Mouse (Mus musculus): ENCODE results near the gene Adgrb2. TPM values are rescaled to one million over a fixed set of nuclear protein-coding genes. Genes with fewer than 3 reads are reported as not detected.

The Adgrb2 gene
- 2.0 and 3.1 TPM in 2 replicates for polyA plus RNA-seq (2016; fragmentation: Nextera tagmentation; extraction: Ambion mirVana)

GRCm38 (mm10) chr4:129984421-129985061, at the start of gene Adgrb2:
Adgrb2 (plus strand) TSS chr4:129984870.
- H3K27me3 ChIP-seq (ENCODE audit: insufficient read depth, poor library complexity, severe bottlenecking): peaks cover 96% of the 10 kb centered on the region
- no peak for DNase-seq (ENCODE audit: low spot score)
- no peaks in the 10 kb centered on the region for H3K9me3 ChIP-seq
- peaks cover 87% of the 10 kb centered on the region for H3K4me1 ChIP-seq (replicated peaks)
- no peaks in the 10 kb centered on the region for H3K36me3 ChIP-seq
- H3K4me3 ChIP-seq: peak within 1 kb of the TSS; percentile 75
- WGBS: 2% methylated on average over 72 of the region's 77 CpGs
- H3K27ac ChIP-seq: peak within 1 kb of the TSS; percentile 86

- no peaks in the 10 kb centered on the region for H3K36me3 ChIP-seq
- 84% methylated on average over 6 of the region's 6 CpGs for WGBS
- H3K27me3 ChIP-seq (ENCODE audit: insufficient read depth, poor library complexity, severe bottlenecking): peaks cover 12% of the 10 kb centered on the region; the same call in 1 of the 2 replicates
- H3K4me1 ChIP-seq (replicated peaks): peaks cover 28% of the 10 kb centered on the region
- H3K27ac ChIP-seq: peak overlapping the region; percentile 50; the same call in 1 of the 2 replicates
- H3K9me3 ChIP-seq: no peaks in the 10 kb centered on the region
- no peak for DNase-seq (ENCODE audit: low spot score)
- H3K4me3 ChIP-seq: no peak overlapping the region
These were observed 33.3 kb upstream of the Adgrb2 start for GRCm38 (mm10) chr4:129951359-129951821.

DNA sequence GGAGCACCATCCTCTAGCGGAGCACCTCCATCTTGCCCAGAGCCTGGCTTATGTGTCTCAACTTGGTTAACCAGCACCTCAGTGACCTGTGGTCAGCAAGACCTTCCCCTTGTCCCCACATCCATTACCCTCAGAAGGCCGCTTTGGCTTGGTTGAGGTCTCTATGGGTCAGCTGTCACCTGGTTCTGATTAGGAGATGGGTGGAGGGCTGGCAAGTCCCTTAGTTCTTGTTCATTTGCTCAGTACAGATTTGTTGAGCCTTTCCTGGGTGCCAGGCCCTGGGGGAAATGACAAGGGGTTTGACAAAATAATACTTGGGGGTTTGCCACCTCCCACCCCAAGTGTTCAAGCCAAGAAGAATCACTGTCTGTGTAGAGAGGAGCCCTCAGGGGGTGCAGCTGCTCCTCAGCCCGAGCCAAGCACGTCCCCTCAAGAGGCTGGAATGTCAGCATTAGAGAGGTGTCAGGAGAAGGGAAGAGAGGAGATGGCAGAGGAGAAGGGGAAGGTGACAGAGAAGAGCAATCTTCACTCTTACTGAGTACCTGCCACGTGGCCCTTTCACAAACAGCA, 32.3 kb upstream of the Adgrb2 start:
- Histone ChIP-seq H3K4me1 (replicated peaks) (peaks cover 28% of the 10 kb centered on the region), H3K36me3 (no peaks in the 10 kb centered on the region), H3K27ac (no peak overlapping the region), H3K9me3 (no peaks in the 10 kb centered on the region), H3K27me3 (ENCODE audit: insufficient read depth, poor library complexity, severe bottlenecking) (peaks cover 15% of the 10 kb centered on the region; the same call in 1 of the 2 replicates), H3K4me3 (no peak overlapping the region)
- whole genome bisulfite sequencing: 58% methylated on average over 5 of the region's 5 CpGs
- DNase-seq (ENCODE audit: low spot score): no peak

GRCm38 (mm10) chr4:129954527-129954926, 30.1 kb upstream of the Adgrb2 start:
- Histone ChIP-seq H3K36me3 (no peaks in the 10 kb centered on the region), H3K4me1 (replicated peaks) (peaks cover 29% of the 10 kb centered on the region), H3K27me3 (ENCODE audit: insufficient read depth, poor library complexity, severe bottlenecking) (peaks cover 13% of the 10 kb centered on the region; the same call in 1 of the 2 replicates), H3K9me3 (no peaks in the 10 kb centered on the region), H3K4me3 (no peak overlapping the region), H3K27ac (no peak overlapping the region)
- 60% methylated on average over 2 of the region's 2 CpGs for WGBS
- DNase-seq (ENCODE audit: low spot score): no peak

DNA sequence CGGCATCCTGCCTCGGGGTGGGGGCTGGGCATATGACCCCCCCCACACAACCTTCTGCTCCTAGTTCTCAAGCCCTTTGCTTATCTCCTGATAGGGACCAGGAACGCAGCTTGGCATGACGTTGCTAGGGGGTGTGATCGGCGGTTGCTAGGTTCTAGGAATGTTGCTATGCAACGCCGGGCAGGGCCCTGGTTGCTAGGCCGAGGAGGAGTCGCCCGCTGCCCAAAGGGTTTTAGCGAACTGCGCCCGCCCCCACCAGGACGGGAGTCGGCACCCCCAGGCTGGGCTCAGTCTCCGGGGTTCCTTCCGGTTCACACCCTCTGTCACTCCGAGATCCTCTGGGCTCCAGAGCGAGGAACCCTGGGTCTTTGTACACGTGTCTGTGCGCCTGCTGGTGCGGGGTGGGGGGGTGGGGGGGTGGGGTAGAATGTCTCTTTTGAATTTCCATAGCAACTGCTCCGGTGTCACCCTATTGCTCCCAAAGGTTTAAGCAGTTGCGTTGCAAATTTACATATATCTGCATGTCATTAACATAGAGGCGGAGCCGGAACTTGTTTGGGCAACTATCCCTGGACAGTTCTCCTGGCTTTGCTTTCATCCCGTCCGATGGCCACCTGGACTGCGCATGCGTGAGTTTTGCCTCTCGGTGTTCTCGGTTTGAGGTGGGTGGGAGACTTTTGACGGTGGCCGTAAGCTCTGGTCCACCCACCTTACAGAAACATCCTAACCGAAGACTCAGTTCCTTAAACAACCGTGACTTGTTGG, 24.3 kb upstream of the Adgrb2 start:
- Histone ChIP-seq H3K27me3 (ENCODE audit: insufficient read depth, poor library complexity, severe bottlenecking) (peaks cover 29% of the 10 kb centered on the region), H3K27ac (peak overlapping the region; percentile 83), H3K4me3 (peak overlapping the region; percentile 58), H3K9me3 (no peaks in the 10 kb centered on the region), H3K4me1 (replicated peaks) (peaks cover 33% of the 10 kb centered on the region), H3K36me3 (no peaks in the 10 kb centered on the region)
- DNase-seq (ENCODE audit: low spot score): peak; percentile 92
- 1% methylated on average over 37 of the region's 37 CpGs for WGBS

GRCm38 (mm10) chr4:129965294-129965693, 19.4 kb upstream of the Adgrb2 start:
- 62% methylated on average over 11 of the region's 11 CpGs for WGBS
- peaks cover 60% of the 10 kb centered on the region for H3K4me1 ChIP-seq (replicated peaks)
- H3K27me3 ChIP-seq (ENCODE audit: insufficient read depth, poor library complexity, severe bottlenecking): peaks cover 45% of the 10 kb centered on the region
- no peaks in the 10 kb centered on the region for H3K36me3 ChIP-seq
- H3K27ac ChIP-seq: peak overlapping the region; percentile 30; the same call in 1 of the 2 replicates
- no peak overlapping the region for H3K4me3 ChIP-seq
- DNase-seq (ENCODE audit: low spot score): no peak
- H3K9me3 ChIP-seq: no peaks in the 10 kb centered on the region

DNA sequence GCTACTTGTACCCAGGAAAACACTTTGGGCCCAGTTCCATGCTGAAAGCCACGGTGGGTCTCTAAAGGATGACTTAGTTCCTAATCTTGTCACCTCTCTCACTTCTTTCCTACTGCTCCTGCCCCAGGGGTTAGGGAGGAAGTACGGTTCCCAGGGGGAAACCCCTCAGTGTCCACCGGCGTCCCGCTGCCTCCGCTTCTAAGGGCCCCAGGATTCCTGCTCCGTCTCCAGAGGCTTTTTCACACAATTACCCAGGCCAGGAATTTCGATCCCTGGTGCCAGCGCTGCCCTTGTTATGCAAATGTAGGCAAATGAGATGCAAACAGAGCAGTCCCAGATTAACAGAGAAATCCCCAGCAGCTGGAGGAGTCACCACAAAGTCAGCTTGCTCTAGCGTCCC, 18.5 kb upstream of the Adgrb2 start:
- WGBS: 16% methylated on average over 10 of the region's 10 CpGs
- H3K4me3 ChIP-seq: no peak overlapping the region
- no peaks in the 10 kb centered on the region for H3K9me3 ChIP-seq
- no peak for DNase-seq (ENCODE audit: low spot score)
- no peaks in the 10 kb centered on the region for H3K36me3 ChIP-seq
- peaks cover 43% of the 10 kb centered on the region for H3K27me3 ChIP-seq (ENCODE audit: insufficient read depth, poor library complexity, severe bottlenecking)
- H3K4me1 ChIP-seq (replicated peaks): peaks cover 55% of the 10 kb centered on the region
- peak overlapping the region; percentile 85; the same call in 1 of the 2 replicates for H3K27ac ChIP-seq

GRCm38 (mm10) chr4:129967024-129968014, 17.4 kb upstream of the Adgrb2 start:
- peak overlapping the region; percentile 85 for H3K27ac ChIP-seq
- H3K27me3 ChIP-seq (ENCODE audit: insufficient read depth, poor library complexity, severe bottlenecking): peaks cover 44% of the 10 kb centered on the region
- DNase-seq (ENCODE audit: low spot score): peak; percentile 65
- no peaks in the 10 kb centered on the region for H3K36me3 ChIP-seq
- peak overlapping the region; percentile 18 for H3K4me3 ChIP-seq
- 35% methylated on average over 13 of the region's 13 CpGs for WGBS
- no peaks in the 10 kb centered on the region for H3K9me3 ChIP-seq
- peaks cover 54% of the 10 kb centered on the region for H3K4me1 ChIP-seq (replicated peaks)

DNA sequence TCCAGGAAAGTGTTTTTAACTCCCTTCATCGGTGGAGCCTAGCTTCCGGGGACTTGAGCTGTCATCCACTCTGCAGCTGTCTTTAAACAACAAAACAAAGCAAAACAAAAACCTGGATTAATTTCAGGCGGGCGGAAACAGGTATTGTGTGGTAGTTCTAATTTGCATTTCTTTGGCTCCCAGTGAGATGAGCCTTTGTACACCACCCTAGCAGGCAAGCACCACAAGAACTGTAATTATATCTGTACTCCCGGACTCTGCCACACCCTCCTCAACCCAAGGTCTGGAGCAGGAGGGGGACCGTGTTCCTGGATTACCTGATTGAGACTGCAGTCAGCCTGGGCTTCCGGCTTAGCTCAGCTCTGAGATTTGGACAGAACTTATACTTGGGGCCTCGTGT, 14.5 kb upstream of the Adgrb2 start:
- no peak overlapping the region for H3K27ac ChIP-seq
- no peak overlapping the region for H3K4me3 ChIP-seq
- peaks cover 65% of the 10 kb centered on the region for H3K4me1 ChIP-seq (replicated peaks)
- DNase-seq (ENCODE audit: low spot score): no peak
- no peaks in the 10 kb centered on the region for H3K36me3 ChIP-seq
- peaks cover 68% of the 10 kb centered on the region for H3K27me3 ChIP-seq (ENCODE audit: insufficient read depth, poor library complexity, severe bottlenecking)
- 46% methylated on average over 8 of the region's 8 CpGs for WGBS
- no peaks in the 10 kb centered on the region for H3K9me3 ChIP-seq

DNA sequence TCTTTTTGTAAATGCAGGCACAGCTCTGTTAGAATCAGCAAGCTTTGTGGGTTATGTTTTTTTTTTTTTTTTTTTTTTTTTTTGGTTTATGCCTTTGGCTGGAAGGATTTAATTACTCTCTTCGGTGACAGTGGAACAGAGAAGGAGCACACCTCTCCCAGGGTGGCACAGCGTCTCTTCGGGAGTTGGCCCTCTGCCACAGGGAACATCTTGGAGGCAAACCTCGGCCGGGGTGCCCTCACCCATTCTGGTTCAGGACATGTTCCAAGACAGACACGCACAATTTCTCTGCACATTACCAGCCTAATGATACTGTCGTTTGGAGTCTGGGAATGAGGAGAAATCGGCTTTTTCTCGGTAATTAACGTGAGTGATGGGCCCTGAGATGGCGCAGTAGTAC, 13.8 kb upstream of the Adgrb2 start:
- Histone ChIP-seq H3K27ac (no peak overlapping the region), H3K4me1 (replicated peaks) (peaks cover 58% of the 10 kb centered on the region), H3K4me3 (no peak overlapping the region), H3K27me3 (ENCODE audit: insufficient read depth, poor library complexity, severe bottlenecking) (peaks cover 65% of the 10 kb centered on the region), H3K9me3 (no peaks in the 10 kb centered on the region), H3K36me3 (no peaks in the 10 kb centered on the region)
- DNase-seq (ENCODE audit: low spot score): no peak
- WGBS: 93% methylated on average over 11 of the region's 11 CpGs

DNA sequence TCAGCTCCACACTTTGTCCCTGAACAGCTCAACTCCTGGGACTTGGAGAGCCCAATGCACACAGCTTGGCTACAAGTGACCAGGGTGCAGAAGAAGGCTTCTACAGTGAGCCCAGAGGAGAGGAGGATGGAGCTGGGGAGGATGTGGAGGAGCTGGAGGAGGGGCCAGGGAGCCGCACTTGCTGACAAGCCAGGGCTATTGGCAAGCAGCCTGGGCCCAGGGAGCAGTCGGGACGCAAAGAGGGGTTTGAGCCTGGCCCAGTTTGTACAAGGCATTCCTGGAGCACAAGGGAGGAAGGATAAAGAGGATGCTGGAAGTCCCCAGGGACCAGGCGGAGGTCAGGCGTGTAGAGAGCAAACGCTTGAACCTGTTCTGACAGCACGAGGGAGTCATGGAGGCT, 12.7 kb upstream of the Adgrb2 start:
- Histone ChIP-seq H3K36me3 (no peaks in the 10 kb centered on the region), H3K27ac (peak overlapping the region; percentile 5; the same call in 1 of the 2 replicates), H3K4me1 (replicated peaks) (peaks cover 46% of the 10 kb centered on the region), H3K27me3 (ENCODE audit: insufficient read depth, poor library complexity, severe bottlenecking) (peaks cover 64% of the 10 kb centered on the region), H3K9me3 (no peaks in the 10 kb centered on the region), H3K4me3 (no peak overlapping the region)
- 34% methylated on average over 7 of the region's 7 CpGs for WGBS
- no peak for DNase-seq (ENCODE audit: low spot score)

- Histone ChIP-seq H3K27ac (peak overlapping the region; percentile 50; the same call in 1 of the 2 replicates), H3K4me1 (replicated peaks) (peaks cover 38% of the 10 kb centered on the region), H3K36me3 (no peaks in the 10 kb centered on the region), H3K4me3 (no peak overlapping the region), H3K27me3 (ENCODE audit: insufficient read depth, poor library complexity, severe bottlenecking) (peaks cover 62% of the 10 kb centered on the region), H3K9me3 (no peaks in the 10 kb centered on the region)
- DNase-seq (ENCODE audit: low spot score): no peak
- 67% methylated on average over 9 of the region's 9 CpGs for WGBS
These were observed 10.4 kb upstream of the Adgrb2 start for GRCm38 (mm10) chr4:129974285-129974684.

All from hindbrain, embryonic 10.5 days (tissue).